Mouse (Mus musculus) central nervous system, embryonic 11.5 days (tissue): ENCODE measurements around the gene Slc35d1. TPM values are rescaled to one million over a fixed set of nuclear protein-coding genes. Genes with fewer than 3 reads are reported as not detected.

Source experiments
- polyA plus RNA-seq: library from polyadenylated mRNA; depleted of rRNA; stranded (reverse); fragments of >200 nt; gene quantifications from 2 replicates; pipeline ENCODE4 v1.2.3, GENCODE M21; 2012; rRNA removed

Slc35d1 gene
- 8.0 and 11.5 TPM in 2 replicates for polyA plus RNA-seq

GRCm38 (mm10) chr4:103214925-103215820 is at the start of gene Slc35d1:
TSS of gene Slc35d1 (minus strand) at chr4:103215164.

Other genes starting within 250 kb of the Slc35d1 start
- 0.64 and 0.70 TPM in 2 replicates for gene Tctex1d1, start 236.6 kb downstream of the Slc35d1 start, polyA plus RNA-seq
- gene Insl5, start 188.3 kb downstream of the Slc35d1 start, polyA plus RNA-seq = 0.92 and 1.1 TPM in 2 replicates
- 38.3 and 43.1 TPM in 2 replicates for gene Mier1, start 100.8 kb downstream of the Slc35d1 start, polyA plus RNA-seq
- gene Wdr78, start 100.6 kb downstream of the Slc35d1 start, polyA plus RNA-seq = 8.7 and 9.0 TPM in 2 replicates
- gene 4921539E11Rik, start 75.7 kb upstream of the Slc35d1 start, polyA plus RNA-seq = not detected in 2 replicates
- gene Oma1, start 98.6 kb upstream of the Slc35d1 start, polyA plus RNA-seq = 9.5 and 9.7 TPM in 2 replicates